Mouse (Mus musculus) spleen, adult 2 months (tissue): ENCODE data around the gene Mtg2. TPM values are rescaled to one million over a fixed set of nuclear protein-coding genes. Genes with fewer than 3 reads are reported as not detected.

ENCODE experiments used
- DNase-seq, 2 experiments: peaks; one replicate each; pipeline versions ENCODE4 v3.0.0 to v3.0.0-alpha.2; 2012 to 2021; ENCODE audit warnings: low spot score in 2 of 2, low read depth in 1 of 2
- H3K27ac ChIP-seq: fragments of 200-500 bp; 2 replicates; pipeline ENCODE4 v1.5.1; 2012; ENCODE audit warnings: low read length, inconsistent platforms; ENCODE audit not compliant: insufficient read depth
- H3K27me3 ChIP-seq: fragments of 200-500 bp; 2 replicates; pipeline ENCODE4 v1.6.1; 2012; ENCODE audit warnings: mild to moderate bottlenecking, moderate library complexity, low read length, inconsistent platforms; ENCODE audit not compliant: control insufficient read depth, insufficient read depth
- H3K36me3 ChIP-seq: fragments of 200-500 bp; 2 replicates; pipeline ENCODE4 v1.6.1; 2012; ENCODE audit warnings: mild to moderate bottlenecking, low read length, inconsistent platforms; ENCODE audit not compliant: control insufficient read depth, insufficient read depth
- H3K4me1 ChIP-seq: fragments of 200-500 bp; 2 replicates; pipeline ENCODE4 v1.6.1; 2011; ENCODE audit warnings: inconsistent platforms; ENCODE audit not compliant: control insufficient read depth, insufficient read depth, insufficient read length
- H3K4me3 ChIP-seq: fragments of 200-500 bp; 2 replicates; pipeline ENCODE4 v1.5.1; 2011; ENCODE audit warnings: mild to moderate bottlenecking, inconsistent platforms; ENCODE audit not compliant: insufficient read depth, insufficient read length; ENCODE audit errors: extremely low read depth
- CTCF ChIP-seq: fragments of 200-500 bp; IDR thresholded peaks from 2 replicates; pipeline ENCODE4 v1.5.1; 2011; ENCODE audit warnings: mild to moderate bottlenecking, inconsistent platforms; ENCODE audit not compliant: insufficient read depth, insufficient read length, insufficient replicate concordance; ENCODE audit errors: extremely low read depth
- POLR2A ChIP-seq: fragments of 200-500 bp; IDR thresholded peaks from 2 replicates; pipeline ENCODE4 v1.6.1; 2011; ENCODE audit warnings: low read depth, low read length, inconsistent platforms
- WGBS: fragments of 180-500 bp; shearing (Covaris S2); methylation state at CpG from one replicate; pipeline ENCODE4 v1.1.7; 2018; 5-methylcytosine and 5-hydroxymethylcytosine counted together
- polyA plus RNA-seq: library from polyadenylated mRNA; depleted of rRNA; stranded (reverse); fragments of >200 nt; gene quantifications from 2 replicates; pipeline ENCODE4 v1.2.3, GENCODE M21; 2012

Mtg2 gene
- polyA plus RNA-seq, 1 experiment = 13.9 TPM

DNA sequence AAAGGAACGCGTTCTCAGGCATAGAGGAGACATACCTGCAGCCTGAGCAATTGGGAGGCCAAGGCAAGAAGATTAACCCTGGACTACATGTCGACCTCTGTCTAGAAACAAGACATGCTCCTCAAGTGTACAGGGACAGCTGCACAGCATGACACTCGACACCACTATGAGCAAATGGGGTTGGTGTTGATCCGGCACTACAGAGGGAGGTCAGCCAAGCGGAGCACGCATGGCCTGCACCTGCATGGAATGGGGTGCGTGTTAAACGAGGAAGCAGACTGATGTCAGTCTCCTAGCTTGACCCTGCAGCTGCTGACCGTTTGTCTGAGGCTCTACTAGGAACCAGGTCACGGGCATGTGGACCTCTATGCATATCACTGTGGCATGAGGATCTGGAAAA, 19.9 kb downstream of the Mtg2 start:
- Histone ChIP-seq H3K36me3 (peaks cover 3% of the 10 kb centered on the region; the same call in 1 of the 2 replicates), H3K4me1 (no peaks in the 10 kb centered on the region), H3K27ac (no peak overlapping the region), H3K4me3 (no peak overlapping the region), H3K27me3 (no peaks in the 10 kb centered on the region)
- no peak for DNase-seq
- TF ChIP-seq POLR2A (no peak), CTCF (no peak)
- WGBS = 68% methylated on average over 11 of the region's 11 CpGs

DNA sequence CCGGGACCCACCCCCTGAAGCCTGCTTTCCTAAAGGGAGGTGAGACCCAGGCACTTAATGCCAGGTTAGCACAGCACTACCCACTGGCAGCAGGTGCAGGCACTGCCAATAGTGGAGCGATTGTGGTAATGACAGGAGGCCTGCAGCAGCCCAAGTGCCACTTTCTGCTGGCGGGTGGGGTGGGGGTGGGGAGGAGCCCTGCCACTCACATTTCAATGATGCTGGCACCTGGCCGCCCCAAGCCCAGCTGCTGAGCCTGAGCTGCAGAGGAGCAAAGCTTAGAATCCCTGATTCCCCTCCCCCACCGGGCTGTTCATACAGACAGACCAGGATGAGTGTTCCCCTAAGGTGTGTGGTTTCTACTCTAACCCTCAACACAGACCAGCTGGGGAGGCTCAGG, 25.3 kb downstream of the Mtg2 start:
- WGBS = 27% methylated on average over 5 of the region's 5 CpGs
- Histone ChIP-seq H3K4me3 (no peak overlapping the region), H3K4me1 (peaks cover 5% of the 10 kb centered on the region; the same call in 1 of the 2 replicates), H3K27ac (no peak overlapping the region), H3K27me3 (no peaks in the 10 kb centered on the region), H3K36me3 (no peaks in the 10 kb centered on the region)
- no peak for TF ChIP-seq POLR2A
- no peak for TF ChIP-seq CTCF
- DNase-seq = no peak

DNA sequence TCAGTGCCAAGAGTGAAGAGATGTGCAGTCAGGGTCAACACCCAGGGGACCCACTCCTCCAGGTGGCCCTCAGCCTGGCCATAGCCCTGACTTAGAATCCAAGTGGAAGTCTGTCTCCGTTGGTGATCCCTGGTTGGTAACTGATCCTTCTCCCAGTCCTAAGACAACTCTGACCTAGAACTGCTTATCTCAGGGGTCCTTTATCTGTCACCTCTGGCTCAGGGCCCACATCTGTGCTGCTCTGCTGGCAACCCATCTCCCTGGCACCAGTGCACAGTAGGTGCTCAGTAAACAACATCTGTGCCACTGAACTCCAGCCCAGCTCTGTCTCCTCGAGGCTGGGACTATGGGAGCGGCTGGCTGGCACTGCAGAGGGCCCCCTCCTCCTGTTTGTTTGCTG, 27.2 kb downstream of the Mtg2 start:
- 56% methylated on average over 3 of the region's 3 CpGs for WGBS
- no peak for TF ChIP-seq POLR2A
- no peak for TF ChIP-seq CTCF
- Histone ChIP-seq H3K4me1 (peaks cover 5% of the 10 kb centered on the region; the same call in 1 of the 2 replicates), H3K27me3 (no peaks in the 10 kb centered on the region), H3K27ac (no peak overlapping the region), H3K4me3 (no peak overlapping the region), H3K36me3 (no peaks in the 10 kb centered on the region)
- no peak for DNase-seq

DNA sequence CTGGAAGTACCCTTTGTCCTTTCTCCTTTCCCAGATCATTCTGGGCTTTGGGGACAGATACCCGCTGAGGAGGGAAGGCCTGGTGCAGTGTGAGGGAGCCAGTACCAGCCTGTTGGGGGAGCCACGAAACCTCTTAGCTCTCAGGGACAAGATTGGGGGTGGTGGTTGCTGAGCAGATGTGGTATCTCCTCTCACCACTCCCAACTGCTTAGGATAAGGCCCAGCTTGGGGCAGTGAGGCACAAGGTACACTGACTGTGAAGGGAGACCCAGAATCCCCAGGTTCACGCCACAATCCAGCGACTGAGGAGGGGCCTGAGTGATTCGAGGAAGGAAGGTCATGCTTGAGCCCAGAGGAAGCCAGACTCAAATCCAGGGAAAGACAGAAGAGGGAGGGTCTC, 27.8 kb downstream of the Mtg2 start:
- WGBS = 54% methylated on average over 5 of the region's 5 CpGs
- Histone ChIP-seq H3K4me1 (peaks cover 5% of the 10 kb centered on the region; the same call in 1 of the 2 replicates), H3K27me3 (peaks cover 3% of the 10 kb centered on the region; the same call in 1 of the 2 replicates), H3K4me3 (no peak overlapping the region), H3K27ac (no peak overlapping the region), H3K36me3 (no peaks in the 10 kb centered on the region)
- DNase-seq = no peak
- TF ChIP-seq CTCF (no peak), POLR2A (no peak)

DNA sequence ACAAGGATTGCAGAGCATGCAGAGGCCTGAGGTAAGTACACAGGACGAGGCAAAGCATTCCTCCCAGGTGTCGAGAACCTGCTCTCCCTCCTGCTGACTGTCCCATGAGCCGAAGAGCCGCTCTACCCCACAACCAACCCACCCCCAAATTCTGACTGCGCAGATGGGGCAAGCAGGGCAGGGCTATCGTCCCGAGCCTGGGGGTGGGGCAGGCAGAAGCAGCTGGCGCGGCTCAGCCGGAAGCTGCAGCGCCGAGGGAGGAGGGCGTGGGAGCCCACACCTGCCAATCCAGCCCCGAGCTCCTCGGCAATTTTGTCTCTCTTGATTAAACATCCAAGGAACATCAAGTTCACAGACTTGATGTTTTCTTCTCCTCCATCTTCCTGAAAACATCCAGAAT, 29.1 kb downstream of the Mtg2 start:
- 4% methylated on average over 15 of the region's 15 CpGs for WGBS
- no peak for TF ChIP-seq CTCF
- no peak for TF ChIP-seq POLR2A
- Histone ChIP-seq H3K4me3 (no peak overlapping the region), H3K27ac (no peak overlapping the region), H3K4me1 (peaks cover 15% of the 10 kb centered on the region), H3K27me3 (peaks cover 16% of the 10 kb centered on the region), H3K36me3 (no peaks in the 10 kb centered on the region)
- DNase-seq = no peak

DNA sequence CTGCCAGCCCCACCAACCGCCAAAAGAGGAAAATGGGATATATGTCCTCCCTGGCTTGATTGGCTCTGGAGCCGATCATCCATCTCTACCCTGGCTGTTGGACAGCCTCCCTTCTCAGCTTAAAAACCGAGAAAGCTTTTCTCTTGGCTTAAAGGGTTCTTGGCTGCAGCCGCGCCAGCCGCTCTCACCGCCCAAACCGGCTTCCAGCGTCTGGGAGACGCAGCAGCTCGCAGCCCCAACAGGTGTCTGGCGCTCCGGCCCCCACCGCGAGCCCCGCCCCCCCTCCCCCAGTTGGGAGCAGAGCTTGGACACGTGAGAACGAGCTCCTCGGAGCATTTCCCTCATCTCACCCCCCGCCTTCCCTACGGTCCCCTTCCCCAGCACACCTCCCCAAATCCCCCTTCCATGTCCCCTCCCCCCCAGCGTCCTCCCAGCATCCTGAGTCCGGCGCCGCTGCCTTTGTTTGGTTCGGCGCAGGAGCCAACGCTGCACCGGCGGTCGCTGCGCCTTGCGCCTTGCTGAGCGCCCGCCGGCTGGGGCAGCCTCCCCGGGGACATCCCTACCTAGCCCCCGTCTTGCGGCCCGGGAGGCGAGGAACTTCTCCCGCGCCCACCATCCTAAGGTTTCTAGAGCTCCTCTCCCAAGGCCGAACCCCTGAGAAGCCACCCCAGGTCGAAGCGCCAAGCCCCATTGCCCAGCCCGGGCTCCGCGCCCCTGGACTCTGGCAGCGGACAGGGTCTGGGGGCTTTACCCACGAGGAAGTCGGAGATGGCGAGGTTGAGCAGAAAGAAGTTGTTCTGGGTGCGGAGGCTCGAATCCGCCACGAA, 33.0 kb downstream of the Mtg2 start:
- Histone ChIP-seq H3K4me1 (peaks cover 15% of the 10 kb centered on the region), H3K36me3 (no peaks in the 10 kb centered on the region), H3K4me3 (peak overlapping the region; percentile 51; the same call in 1 of the 2 replicates), H3K27me3 (peaks cover 20% of the 10 kb centered on the region), H3K27ac (no peak overlapping the region)
- WGBS = 5% methylated on average over 55 of the region's 57 CpGs
- no peak for DNase-seq
- TF ChIP-seq POLR2A (no peak), CTCF (no peak)

DNA sequence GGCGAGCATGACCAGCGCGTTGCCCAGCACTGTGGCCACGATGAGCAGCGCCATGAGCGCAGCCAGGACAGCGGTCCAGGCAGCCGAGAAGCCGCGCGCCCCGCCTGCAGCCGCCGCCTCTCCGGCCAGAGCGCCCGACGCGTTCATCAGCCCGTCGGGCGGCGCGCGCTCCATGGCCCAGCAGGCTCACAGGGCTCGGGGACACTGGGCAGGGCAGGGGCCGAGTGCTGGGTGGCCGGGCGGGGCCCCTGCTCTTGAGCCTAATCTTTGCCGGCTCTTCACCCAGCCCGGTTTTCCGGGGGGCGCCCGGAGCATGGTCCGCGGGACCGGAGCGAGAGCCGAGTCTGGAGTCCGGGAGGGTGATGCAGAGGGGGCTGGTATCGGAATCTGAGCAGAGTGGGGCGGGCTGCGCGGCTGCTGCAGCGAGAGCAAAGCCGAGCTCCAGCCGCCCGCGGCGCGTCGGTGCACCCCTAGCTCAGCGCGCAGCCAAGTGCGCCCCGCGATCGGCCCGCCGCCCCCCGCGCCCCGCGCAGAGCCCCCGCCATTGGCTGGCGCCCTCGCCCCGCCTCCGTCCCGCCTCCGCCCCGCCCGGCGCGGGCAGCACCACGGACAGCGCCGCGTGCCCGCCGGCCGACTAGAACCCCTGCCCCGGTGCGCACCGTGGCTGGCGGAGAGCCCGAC, 33.7 kb downstream of the Mtg2 start, which contains the start of gene Hrh3:
Gene Hrh3, minus strand, starts transcription at position 511 of the 681 bp plus-strand sequence.
- H3K4me3 ChIP-seq = peak within 1 kb of the TSS; percentile 51
- H3K36me3 ChIP-seq = no peaks in the 10 kb centered on the region
- TF ChIP-seq CTCF (no peak), POLR2A (no peak)
- peaks cover 20% of the 10 kb centered on the region for H3K27me3 ChIP-seq
- WGBS = 2% methylated on average over 73 of the region's 87 CpGs
- peak in 1 of 2 experiments; percentile 66 for DNase-seq
- H3K27ac ChIP-seq = no peak within 1 kb of the TSS
- H3K4me1 ChIP-seq = peaks cover 15% of the 10 kb centered on the region
